Mouse (Mus musculus): Measurements from ENCODE around the gene C5ar1. TPM values are rescaled to one million over a fixed set of nuclear protein-coding genes. Genes with fewer than 3 reads are reported as not detected.

C5ar1 gene
- polyA plus RNA-seq, 1 experiment from 2014 or later: 1.2 TPM

DNA sequence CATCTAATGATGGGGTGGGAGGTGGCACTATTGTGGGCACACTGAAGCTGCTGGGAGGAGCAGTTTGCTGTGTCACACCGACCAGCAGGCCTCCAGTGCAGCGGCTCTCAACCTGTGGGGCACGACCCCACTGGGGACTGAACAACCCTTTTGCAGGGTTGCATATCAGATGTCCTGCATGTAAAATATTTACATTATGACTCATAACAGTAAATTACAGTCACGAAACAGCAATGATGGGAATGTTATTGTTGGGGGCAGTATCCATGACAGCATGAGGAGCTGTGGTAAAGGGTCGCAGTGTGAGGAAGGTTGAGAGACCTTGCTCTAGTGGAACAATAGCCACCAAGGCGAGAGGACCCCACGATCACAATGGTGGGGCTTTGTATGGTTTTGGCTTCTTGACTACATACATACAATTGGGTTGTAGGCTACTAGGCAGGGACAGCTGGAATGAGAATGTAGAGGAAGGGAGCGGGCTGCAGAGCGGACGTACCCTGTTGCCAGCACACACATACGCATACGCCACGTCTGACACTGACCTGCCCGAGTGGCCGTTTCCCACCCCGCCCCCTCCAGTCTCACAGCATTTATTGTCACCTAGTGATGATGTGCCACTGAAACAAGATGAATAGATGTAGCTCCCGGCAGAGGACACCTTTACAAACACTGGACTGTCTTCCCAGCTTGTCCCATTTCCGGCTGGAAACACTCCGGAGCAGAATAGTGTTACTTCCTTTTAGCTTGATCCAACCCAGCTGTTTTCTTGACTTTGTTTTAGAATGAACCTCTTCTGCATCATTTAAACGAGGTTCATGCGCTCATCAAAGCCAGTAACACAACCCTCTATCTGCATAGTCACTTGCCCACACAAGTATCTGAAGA lies 50.3 kb downstream of the C5ar1 start:
- no peak overlapping the region for H3K9ac ChIP-seq
- no peaks in the 10 kb centered on the region for H3K4me1 ChIP-seq
- H3K27me3 ChIP-seq (replicated peaks): no peaks in the 10 kb centered on the region
- ATAC-seq (ENCODE audit: low FRiP score, low read depth): no peak
- H3K4me3 ChIP-seq: no peak overlapping the region
- H3K36me3 ChIP-seq: peaks cover 97% of the 10 kb centered on the region
- WGBS: 91% methylated on average over 21 of the region's 21 CpGs
- no peak overlapping the region for H3K4me2 ChIP-seq (replicated peaks)
- no peak overlapping the region for H3K27ac ChIP-seq
- H3K9me3 ChIP-seq: no peaks in the 10 kb centered on the region

DNA sequence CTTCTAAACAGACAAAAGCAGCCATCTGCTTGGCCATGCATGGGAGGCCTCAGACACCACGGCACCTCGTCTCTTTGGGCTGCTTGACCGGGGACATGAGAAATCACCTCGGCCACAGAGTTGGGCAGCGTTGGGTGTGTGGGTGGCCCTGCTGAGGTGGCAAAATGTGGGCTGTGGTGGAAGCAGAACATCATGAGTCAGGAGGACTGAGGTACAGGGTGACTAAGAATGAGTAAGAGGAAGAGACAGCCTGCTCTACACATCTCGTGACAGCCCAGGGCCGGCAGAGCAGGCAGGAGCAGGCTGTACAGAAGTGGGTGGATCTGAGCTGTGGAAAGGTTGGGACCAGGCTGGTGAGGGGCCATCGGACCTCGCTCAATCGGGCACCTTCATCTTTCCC lies 51.8 kb downstream of the C5ar1 start:
- Histone ChIP-seq H3K4me2 (replicated peaks) (no peak overlapping the region), H3K36me3 (peaks cover 97% of the 10 kb centered on the region), H3K27ac (no peak overlapping the region), H3K27me3 (replicated peaks) (no peaks in the 10 kb centered on the region), H3K4me3 (no peak overlapping the region), H3K9ac (no peak overlapping the region), H3K9me3 (no peaks in the 10 kb centered on the region), H3K4me1 (no peaks in the 10 kb centered on the region)
- 88% methylated on average over 10 of the region's 10 CpGs for WGBS
- ATAC-seq (ENCODE audit: low FRiP score, low read depth): no peak

DNA sequence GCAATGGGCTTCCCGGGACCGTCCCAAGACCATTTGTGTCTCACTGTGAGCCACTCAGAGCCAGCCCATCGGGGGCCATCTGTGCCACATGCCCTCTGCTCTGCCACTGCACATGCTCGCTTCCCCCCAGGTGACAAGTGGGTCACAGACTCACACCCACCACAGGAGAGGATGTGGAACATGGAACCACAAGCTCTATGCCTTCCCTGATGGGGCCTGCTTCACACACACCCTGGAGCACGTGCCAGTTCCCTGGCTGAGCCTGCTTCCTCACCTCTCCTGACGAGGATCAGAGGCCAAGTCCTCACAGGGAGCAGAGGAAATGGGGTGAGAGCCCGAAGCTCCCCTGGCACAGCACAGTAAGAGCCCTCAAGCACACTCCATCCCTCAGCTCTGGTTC lies 52.3 kb downstream of the C5ar1 start:
- Histone ChIP-seq H3K9ac (no peak overlapping the region), H3K4me2 (replicated peaks) (no peak overlapping the region), H3K27ac (no peak overlapping the region), H3K4me1 (no peaks in the 10 kb centered on the region), H3K4me3 (no peak overlapping the region), H3K36me3 (peaks cover 97% of the 10 kb centered on the region), H3K9me3 (no peaks in the 10 kb centered on the region), H3K27me3 (replicated peaks) (no peaks in the 10 kb centered on the region)
- no peak for ATAC-seq (ENCODE audit: low FRiP score, low read depth)
- WGBS: 86% methylated on average over 7 of the region's 7 CpGs

DNA sequence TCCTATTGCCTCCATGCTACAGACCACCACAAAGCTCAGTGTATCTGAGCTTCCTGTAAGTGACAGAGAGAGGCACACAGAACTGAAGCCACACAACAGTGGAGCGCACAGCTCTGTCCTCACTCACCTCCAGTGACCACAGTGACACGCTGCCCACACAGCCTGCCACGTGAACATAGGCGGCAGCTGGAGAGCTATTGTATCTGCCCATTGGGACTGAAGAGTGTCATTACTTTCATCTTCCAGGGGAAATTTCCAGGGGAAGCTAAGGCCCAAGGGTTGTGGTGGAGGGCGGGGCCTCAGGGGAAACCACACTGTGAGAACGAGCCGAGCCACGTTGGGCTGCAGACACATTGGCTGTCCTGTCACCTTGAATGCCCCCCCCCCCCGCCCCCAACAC lies 54.5 kb downstream of the C5ar1 start:
- Histone ChIP-seq H3K9ac (no peak overlapping the region), H3K4me2 (replicated peaks) (no peak overlapping the region), H3K4me1 (no peaks in the 10 kb centered on the region), H3K27me3 (replicated peaks) (no peaks in the 10 kb centered on the region), H3K27ac (no peak overlapping the region), H3K36me3 (peaks cover 96% of the 10 kb centered on the region), H3K4me3 (no peak overlapping the region), H3K9me3 (no peaks in the 10 kb centered on the region)
- ATAC-seq (ENCODE audit: low FRiP score, low read depth): no peak
- 88% methylated on average over 9 of the region's 9 CpGs for WGBS

DNA sequence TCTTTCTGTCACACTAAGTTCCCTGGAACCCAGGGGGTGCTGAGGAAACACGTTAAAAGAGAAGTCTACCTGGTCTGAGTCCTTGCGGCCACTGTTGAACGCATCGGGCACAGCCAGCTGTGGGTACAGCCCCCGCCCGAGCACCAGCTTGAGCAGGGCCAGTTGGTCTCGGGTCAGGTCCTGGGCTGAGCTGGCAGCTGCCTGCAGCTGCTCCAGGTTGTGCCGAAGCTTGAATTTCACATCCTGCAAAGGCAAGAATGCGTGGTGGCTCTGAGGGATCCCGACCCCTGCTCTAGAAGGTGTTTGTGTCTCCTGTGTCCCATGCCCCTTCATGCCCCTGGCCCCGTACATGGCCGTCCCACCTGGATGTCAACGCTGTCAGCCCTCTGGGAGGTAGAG lies 55.8 kb downstream of the C5ar1 start:
- H3K27ac ChIP-seq: no peak overlapping the region
- ATAC-seq (ENCODE audit: low FRiP score, low read depth): no peak
- H3K9ac ChIP-seq: no peak overlapping the region
- 91% methylated on average over 13 of the region's 13 CpGs for WGBS
- H3K4me1 ChIP-seq: no peaks in the 10 kb centered on the region
- no peaks in the 10 kb centered on the region for H3K27me3 ChIP-seq (replicated peaks)
- no peaks in the 10 kb centered on the region for H3K9me3 ChIP-seq
- H3K4me2 ChIP-seq (replicated peaks): no peak overlapping the region
- no peak overlapping the region for H3K4me3 ChIP-seq
- peaks cover 97% of the 10 kb centered on the region for H3K36me3 ChIP-seq

DNA sequence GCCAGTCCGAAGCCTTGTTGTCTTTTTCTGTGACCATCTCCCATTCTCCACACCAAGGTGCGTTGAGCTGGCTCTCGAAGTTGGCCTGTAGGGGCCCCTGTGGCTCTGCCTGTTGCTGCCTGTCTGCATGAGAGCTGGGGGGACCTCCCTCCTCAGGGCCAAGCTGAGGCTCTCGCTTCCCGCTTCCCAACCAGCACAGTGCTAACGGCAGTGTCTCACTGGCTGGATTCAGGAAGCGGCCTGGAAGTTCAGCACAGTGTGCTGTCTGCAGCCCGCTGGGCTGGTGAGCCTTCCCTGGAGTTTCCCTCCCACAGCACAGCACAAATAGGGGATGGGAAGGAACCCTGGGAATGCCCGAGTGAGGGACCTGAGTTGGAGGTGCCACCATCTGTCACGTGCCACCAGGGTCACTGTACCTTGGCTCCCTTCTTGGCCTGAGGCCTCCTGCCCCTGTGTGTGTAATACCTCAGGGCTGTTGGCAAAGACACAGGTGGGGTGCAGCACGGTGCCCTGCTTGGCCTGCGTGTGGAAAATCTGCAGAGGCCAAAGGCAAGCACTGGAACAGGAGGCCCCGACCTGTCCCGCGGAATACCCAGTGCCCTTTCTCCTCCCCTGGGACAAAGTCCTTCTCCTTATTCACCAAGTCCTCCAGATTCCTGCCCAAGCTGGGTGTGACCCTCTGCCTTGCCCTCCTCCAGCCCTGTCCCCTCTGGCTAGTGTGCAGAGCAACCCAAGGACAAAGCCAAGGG lies 56.4 kb downstream of the C5ar1 start:
- no peak overlapping the region for H3K27ac ChIP-seq
- no peak for ATAC-seq (ENCODE audit: low FRiP score, low read depth)
- H3K4me3 ChIP-seq: no peak overlapping the region
- H3K27me3 ChIP-seq (replicated peaks): no peaks in the 10 kb centered on the region
- H3K4me2 ChIP-seq (replicated peaks): no peak overlapping the region
- H3K36me3 ChIP-seq: peaks cover 98% of the 10 kb centered on the region
- no peaks in the 10 kb centered on the region for H3K9me3 ChIP-seq
- no peak overlapping the region for H3K9ac ChIP-seq
- 86% methylated on average over 15 of the region's 15 CpGs for WGBS
- no peaks in the 10 kb centered on the region for H3K4me1 ChIP-seq

DNA sequence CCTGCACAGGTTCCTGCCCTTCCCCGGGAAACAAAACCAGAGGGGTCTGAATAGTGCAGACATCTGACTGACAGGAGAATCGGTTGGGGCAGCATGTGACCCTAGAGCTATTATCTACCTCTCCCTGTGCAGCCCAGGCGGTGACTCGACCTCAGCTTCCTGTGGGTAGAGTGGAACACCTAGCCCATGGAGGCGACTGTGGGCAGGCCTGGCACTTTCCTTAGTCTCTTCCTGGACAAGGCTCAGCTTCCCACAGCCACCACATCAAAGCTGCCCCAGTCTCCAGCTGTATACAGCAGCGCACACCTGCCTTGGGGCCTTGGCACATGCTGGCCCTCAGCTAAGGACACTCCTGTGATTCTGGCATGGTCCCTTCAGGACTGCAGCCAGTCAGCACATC lies 58.2 kb downstream of the C5ar1 start:
- H3K27ac ChIP-seq: no peak overlapping the region
- H3K9ac ChIP-seq: no peak overlapping the region
- H3K27me3 ChIP-seq (replicated peaks): no peaks in the 10 kb centered on the region
- no peak overlapping the region for H3K4me3 ChIP-seq
- H3K9me3 ChIP-seq: no peaks in the 10 kb centered on the region
- ATAC-seq (ENCODE audit: low FRiP score, low read depth): no peak
- H3K36me3 ChIP-seq: peaks cover 95% of the 10 kb centered on the region
- WGBS: 90% methylated on average over 6 of the region's 6 CpGs
- no peak overlapping the region for H3K4me2 ChIP-seq (replicated peaks)
- no peaks in the 10 kb centered on the region for H3K4me1 ChIP-seq

DNA sequence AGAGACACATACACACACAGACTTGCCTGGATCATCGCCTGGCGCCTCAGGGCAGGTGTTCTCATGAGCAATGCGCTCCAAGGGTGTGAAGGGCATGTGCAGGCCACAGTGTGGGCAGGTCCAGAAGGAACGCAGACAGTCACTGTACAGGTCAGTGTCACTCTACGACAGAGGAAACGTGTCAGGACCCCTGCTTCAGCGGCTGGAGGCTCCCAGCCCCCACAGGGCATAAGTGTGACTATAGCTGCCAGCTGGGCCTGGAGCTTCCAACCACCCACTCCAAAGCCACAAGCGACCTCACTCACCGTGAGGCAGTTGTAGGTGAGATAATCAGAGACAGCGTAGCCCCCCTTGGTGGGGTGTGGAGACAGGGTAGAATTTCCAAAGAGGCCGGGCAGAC lies 60.8 kb downstream of the C5ar1 start:
- no peaks in the 10 kb centered on the region for H3K9me3 ChIP-seq
- H3K27me3 ChIP-seq (replicated peaks): no peaks in the 10 kb centered on the region
- no peak overlapping the region for H3K4me3 ChIP-seq
- H3K4me2 ChIP-seq (replicated peaks): no peak overlapping the region
- 92% methylated on average over 11 of the region's 11 CpGs for WGBS
- H3K9ac ChIP-seq: no peak overlapping the region
- no peak overlapping the region for H3K27ac ChIP-seq
- peaks cover 72% of the 10 kb centered on the region for H3K36me3 ChIP-seq
- H3K4me1 ChIP-seq: no peaks in the 10 kb centered on the region
- no peak for ATAC-seq (ENCODE audit: low FRiP score, low read depth)

DNA sequence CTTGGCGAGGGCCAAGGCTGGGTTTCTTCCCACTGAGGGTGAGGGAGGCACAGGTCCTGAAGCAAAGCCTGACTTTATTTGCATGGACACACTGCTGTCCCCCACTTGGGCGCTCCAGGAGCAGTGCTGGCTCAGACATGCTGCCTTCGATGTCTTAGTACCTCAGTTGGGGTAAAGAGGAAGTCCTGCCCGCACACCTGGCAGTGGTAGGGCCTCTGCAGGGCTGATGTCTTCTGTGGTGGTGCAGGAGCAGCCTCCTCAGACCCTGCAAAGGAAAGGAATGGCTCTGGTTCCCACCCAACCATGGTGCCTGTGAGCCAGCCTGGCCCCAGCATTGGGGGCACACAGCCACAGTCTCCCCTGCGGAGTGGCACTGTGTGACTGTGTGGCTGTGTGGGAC lies 62.2 kb downstream of the C5ar1 start:
- no peak for ATAC-seq (ENCODE audit: low FRiP score, low read depth)
- Histone ChIP-seq H3K9ac (0 out of 2 replicates have a peak overlapping the region, but pooled peaks have one; percentile 30), H3K36me3 (peaks cover 58% of the 10 kb centered on the region), H3K27me3 (replicated peaks) (no peaks in the 10 kb centered on the region), H3K4me1 (no peaks in the 10 kb centered on the region), H3K4me2 (replicated peaks) (no peak overlapping the region), H3K9me3 (no peaks in the 10 kb centered on the region), H3K4me3 (no peak overlapping the region), H3K27ac (no peak overlapping the region)
- 77% methylated on average over 5 of the region's 5 CpGs for WGBS

Other genes starting within 250 kb of the C5ar1 start
- 10.1 and 10.7 TPM in 2 replicates for gene Bicra, start 211.6 kb downstream of the C5ar1 start, polyA plus RNA-seq (2016; fragmentation: Nextera tagmentation; extraction: Ambion mirVana)
- gene Zfp541, start 197.7 kb downstream of the C5ar1 start, polyA plus RNA-seq (2016; fragmentation: Nextera tagmentation; extraction: Ambion mirVana): 0.05 TPM in 1 of 2 replicates, not detected in the other
- 186 and 216 TPM in 2 replicates for gene Napa, start 161.1 kb downstream of the C5ar1 start, polyA plus RNA-seq (2016; fragmentation: Nextera tagmentation; extraction: Ambion mirVana)
- 29.6 and 32.9 TPM in 2 replicates for gene Kptn, start 139.6 kb downstream of the C5ar1 start, polyA plus RNA-seq (2016; fragmentation: Nextera tagmentation; extraction: Ambion mirVana)
- gene Slc8a2, start 129.7 kb downstream of the C5ar1 start, polyA plus RNA-seq (2016; fragmentation: Nextera tagmentation; extraction: Ambion mirVana): 1.2 and 1.8 TPM in 2 replicates
- 194 and 205 TPM in 2 replicates for gene Meis3, start 84.5 kb downstream of the C5ar1 start, polyA plus RNA-seq (2016; fragmentation: Nextera tagmentation; extraction: Ambion mirVana)
- gene Dhx34, start 37.5 kb downstream of the C5ar1 start, polyA plus RNA-seq (2016; fragmentation: Nextera tagmentation; extraction: Ambion mirVana): 14.9 and 16.5 TPM in 2 replicates
- 0.09 and 0.10 TPM in 2 replicates for gene C5ar2, start 15.4 kb downstream of the C5ar1 start, polyA plus RNA-seq (2016; fragmentation: Nextera tagmentation; extraction: Ambion mirVana)
- gene Inafm1, start 14.1 kb upstream of the C5ar1 start, polyA plus RNA-seq (2016; fragmentation: Nextera tagmentation; extraction: Ambion mirVana): 27.0 and 28.5 TPM in 2 replicates
- 47.7 and 49.5 TPM in 2 replicates for gene Ccdc9, start 27.3 kb upstream of the C5ar1 start, polyA plus RNA-seq (2016; fragmentation: Nextera tagmentation; extraction: Ambion mirVana)
- gene Bbc3, start 48.9 kb upstream of the C5ar1 start, polyA plus RNA-seq (2016; fragmentation: Nextera tagmentation; extraction: Ambion mirVana): 22.7 and 25.0 TPM in 2 replicates
- 321 and 328 TPM in 2 replicates for gene Sae1, start 128.3 kb upstream of the C5ar1 start, polyA plus RNA-seq (2016; fragmentation: Nextera tagmentation; extraction: Ambion mirVana)
- gene Zc3h4, start 141.4 kb upstream of the C5ar1 start, polyA plus RNA-seq (2016; fragmentation: Nextera tagmentation; extraction: Ambion mirVana): 26.6 and 27.8 TPM in 2 replicates
- gene Tmem160, start 193.2 kb upstream of the C5ar1 start, polyA plus RNA-seq (2016; fragmentation: Nextera tagmentation; extraction: Ambion mirVana): 58.5 and 66.6 TPM in 2 replicates
- 1.0 and 1.4 TPM in 2 replicates for gene Npas1, start 218.2 kb upstream of the C5ar1 start, polyA plus RNA-seq (2016; fragmentation: Nextera tagmentation; extraction: Ambion mirVana)

Measured in neural tube, embryonic 12.5 days (tissue).